Mouse (Mus musculus) embryonic facial prominence, embryonic 11.5 days (tissue): ENCODE measurements around the gene Vwa3a. TPM values are rescaled to one million over a fixed set of nuclear protein-coding genes. Genes with fewer than 3 reads are reported as not detected.

Experiments
- polyA plus RNA-seq: library from polyadenylated mRNA; unstranded; fragments of >200 nt; fragmentation: Nextera tagmentation; extraction: Ambion mirVana; gene quantifications from 2 replicates; pipeline ENCODE4 v1.2.1, GENCODE M21; 2014

The Vwa3a gene
- polyA plus RNA-seq, 1 experiment from 2014 or later: 0.24 TPM

Other genes with a start within 250 kb of the Vwa3a start
- 211 and 221 TPM in 2 replicates for gene Uqcrc2, start 104.1 kb upstream of the Vwa3a start, polyA plus RNA-seq
- gene Pdzd9, start 69.0 kb upstream of the Vwa3a start, polyA plus RNA-seq: 0.33 and 0.50 TPM in 2 replicates
- gene Mosmo, start 61.7 kb upstream of the Vwa3a start, polyA plus RNA-seq: 14.7 and 17.8 TPM in 2 replicates
- gene Gm5737, start 73.0 kb downstream of the Vwa3a start, polyA plus RNA-seq: not detected in 2 replicates
- 8.7 and 10.6 TPM in 2 replicates for gene Eef2k, start 103.5 kb downstream of the Vwa3a start, polyA plus RNA-seq
- 22.7 and 22.8 TPM in 2 replicates for gene Polr3e, start 178.4 kb downstream of the Vwa3a start, polyA plus RNA-seq
- 12.7 and 14.7 TPM in 2 replicates for gene Cdr2, start 243.0 kb downstream of the Vwa3a start, polyA plus RNA-seq
- gene Mfsd13b, start 243.2 kb downstream of the Vwa3a start, polyA plus RNA-seq: not detected in 2 replicates